Mouse (Mus musculus) neural tube, embryonic 14.5 days (tissue): ENCODE results near the gene Zic2. TPM values are rescaled to one million over a fixed set of nuclear protein-coding genes. Genes with fewer than 3 reads are reported as not detected.

Source experiments
- ATAC-seq: fragments of 200-750 bp; cut with Nextera tagmentation; 2 replicates; pipeline ENCODE4 v1.8.0; 2017; ENCODE audit warnings: low read depth, mild to moderate bottlenecking, moderate TSS enrichment, moderate library complexity
- H3K27ac ChIP-seq: fragments of 300-500 bp; sonication (generic); 2 replicates; pipeline ENCODE4 v1.5.1; 2014; ENCODE audit warnings: low read depth, mild to moderate bottlenecking, control low read depth, low read length, moderate library complexity, mixed read lengths
- H3K27me3 ChIP-seq: fragments of 300-500 bp; sonication (generic); 2 replicates; pipeline ENCODE4 v1.6.1; 2014; ENCODE audit warnings: low read length; ENCODE audit not compliant: control insufficient read depth, insufficient read depth
- H3K36me3 ChIP-seq: fragments of 300-500 bp; sonication (generic); 2 replicates; pipeline ENCODE4 v1.6.1; 2014; ENCODE audit warnings: low read length, mixed read lengths; ENCODE audit not compliant: control insufficient read depth, insufficient read depth
- H3K4me1 ChIP-seq: fragments of 300-500 bp; sonication (generic); 2 replicates; pipeline ENCODE4 v1.6.1; 2014; ENCODE audit warnings: low read length; ENCODE audit not compliant: control insufficient read depth, insufficient read depth
- H3K4me2 ChIP-seq: fragments of 300-500 bp; sonication (generic); 2 replicates; pipeline ENCODE4 v1.6.1; 2014; ENCODE audit warnings: mild to moderate bottlenecking, low read depth, low read length, control low read depth
- H3K4me3 ChIP-seq: fragments of 300-500 bp; sonication (generic); 2 replicates; pipeline ENCODE4 v1.5.1; 2014; ENCODE audit warnings: low read depth, low read length, control low read depth, mixed read lengths
- H3K9ac ChIP-seq: fragments of 300-500 bp; sonication (generic); replicated peaks from 2 replicates; pipeline ENCODE4 v1.6.1; 2014; ENCODE audit warnings: low read depth, mild to moderate bottlenecking, control low read depth, low read length, mixed read lengths
- H3K9me3 ChIP-seq: fragments of 300-500 bp; sonication (generic); 2 replicates; pipeline ENCODE4 v1.6.1; 2016; ENCODE audit warnings: low read length; ENCODE audit not compliant: control insufficient read depth
- WGBS: fragments of 180-500 bp; shearing (Covaris S2); extraction: QIAGEN DNeasy Blood & Tissue Kit; methylation state at CpG from one replicate; pipeline ENCODE4 v1.1.7; 2014; 5-methylcytosine and 5-hydroxymethylcytosine counted together
- polyA plus RNA-seq: library from polyadenylated mRNA; unstranded; fragments of >200 nt; fragmentation: Nextera tagmentation; extraction: Ambion mirVana; gene quantifications from 2 replicates; pipeline ENCODE4 v1.2.1, GENCODE M21; 2014

Zic2 gene
- polyA plus RNA-seq, 1 experiment from 2014 or later, result 6.5 TPM

DNA sequence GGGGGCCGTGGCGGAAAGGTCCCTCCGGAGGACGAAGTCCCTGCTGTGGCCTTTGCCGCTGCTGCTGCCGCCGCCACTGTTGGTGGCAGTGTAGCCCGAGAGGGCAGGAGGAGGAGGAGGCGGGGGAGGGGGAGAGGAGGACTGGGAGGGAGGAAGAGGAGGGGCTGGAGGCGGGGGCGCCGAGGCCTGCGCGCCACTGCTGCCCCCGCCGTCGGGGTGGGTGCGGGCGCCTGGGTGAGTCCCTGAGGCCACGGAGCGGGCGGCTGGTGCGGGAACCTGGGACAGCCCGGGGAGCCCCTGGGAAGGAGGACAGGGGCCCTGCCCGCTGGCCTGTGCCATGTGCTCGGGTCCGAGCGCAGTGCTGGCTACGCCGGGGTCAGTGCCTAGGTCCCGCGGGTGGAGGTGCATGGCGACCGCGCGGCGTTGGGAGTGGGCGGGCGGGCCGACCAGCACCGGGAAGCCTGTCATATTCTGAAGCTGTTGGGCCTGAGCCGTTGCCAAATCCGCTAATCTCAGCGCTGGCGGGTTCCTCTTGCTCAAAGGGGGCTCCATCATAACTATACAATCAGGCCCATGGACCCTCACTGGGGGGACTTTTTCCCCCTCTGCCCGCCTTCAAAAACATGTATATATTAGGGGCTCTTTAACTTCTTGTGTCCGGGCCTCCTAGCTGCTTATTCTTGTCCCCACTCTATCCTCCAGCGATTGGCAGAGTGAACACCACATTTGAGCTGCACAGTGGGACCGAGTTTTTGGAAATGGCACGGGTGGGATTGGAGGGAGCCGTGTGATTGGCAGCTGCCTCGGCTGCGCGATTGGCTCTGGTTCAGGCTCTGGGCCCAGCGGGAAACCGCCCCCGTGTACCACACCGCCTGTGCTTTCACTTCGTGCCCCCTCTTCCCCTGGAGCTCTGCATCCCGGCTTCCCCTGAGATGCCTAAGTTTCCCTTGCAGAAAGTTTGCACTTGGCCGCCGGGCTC lies 10.2 kb upstream of the Zic2 start, which contains the start of gene Zic5:
Gene Zic5, minus strand, starts transcription at position 915 of the 979 bp plus-strand sequence.
- Histone ChIP-seq H3K9me3 (no peaks in the 10 kb centered on the region), H3K4me2 (peak within 1 kb of the TSS; percentile 60), H3K4me3 (peak within 1 kb of the TSS; percentile 43), H3K9ac (peak within 1 kb of the TSS; percentile 58), H3K27ac (peak within 1 kb of the TSS; percentile 73), H3K27me3 (peaks cover 37% of the 10 kb centered on the region), H3K36me3 (no peaks in the 10 kb centered on the region), H3K4me1 (peaks cover 10% of the 10 kb centered on the region)
- ATAC-seq, result peak; percentile 68
- WGBS, result under 1% methylated on average over 58 of the region's 62 CpGs

DNA sequence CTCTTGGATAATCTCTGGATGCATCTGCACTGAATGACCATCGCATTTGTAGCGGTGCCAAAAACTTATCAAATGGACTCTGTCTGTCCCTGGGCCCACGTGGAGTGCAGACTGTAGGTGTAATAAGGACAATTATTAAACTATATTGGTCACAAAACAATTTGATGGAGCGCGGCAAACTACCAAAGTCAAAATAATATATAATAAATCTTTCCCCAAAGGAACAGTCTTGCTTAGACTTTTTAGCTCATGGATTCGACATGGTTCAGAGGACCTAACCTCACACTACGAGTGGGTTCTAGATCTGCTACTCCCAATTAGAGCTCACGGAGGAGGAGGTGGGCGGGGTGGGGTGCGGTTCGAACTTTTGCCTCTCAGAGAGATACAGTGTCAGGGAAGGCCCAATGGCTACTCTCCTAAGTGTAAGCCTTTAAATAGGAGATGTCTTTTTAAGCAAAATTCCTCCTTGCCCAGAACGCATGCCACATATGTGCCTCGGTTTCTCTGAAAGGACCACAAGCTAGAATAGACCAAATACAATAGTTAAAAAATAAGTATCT lies 9.2 kb upstream of the Zic2 start:
- peaks cover 42% of the 10 kb centered on the region for H3K27me3 ChIP-seq
- peak overlapping the region; percentile 60 for H3K4me2 ChIP-seq
- ATAC-seq, result no peak
- 18% methylated on average over 13 of the region's 13 CpGs for WGBS
- H3K27ac ChIP-seq, result no peak overlapping the region
- H3K4me1 ChIP-seq, result peaks cover 10% of the 10 kb centered on the region
- no peaks in the 10 kb centered on the region for H3K36me3 ChIP-seq
- H3K9me3 ChIP-seq, result no peaks in the 10 kb centered on the region
- peak overlapping the region; percentile 43 for H3K4me3 ChIP-seq
- H3K9ac ChIP-seq, result no peak overlapping the region

- no peak for ATAC-seq
- Histone ChIP-seq H3K9me3 (no peaks in the 10 kb centered on the region), H3K27me3 (peaks cover 39% of the 10 kb centered on the region), H3K4me1 (peaks cover 10% of the 10 kb centered on the region), H3K4me3 (no peak overlapping the region), H3K9ac (no peak overlapping the region), H3K4me2 (no peak overlapping the region), H3K36me3 (no peaks in the 10 kb centered on the region), H3K27ac (no peak overlapping the region)
- 23% methylated on average over 7 of the region's 7 CpGs for WGBS
Observed at GRCm38 (mm10) chr14:122466756-122467362, 8.4 kb upstream of the Zic2 start.

- Histone ChIP-seq H3K36me3 (no peaks in the 10 kb centered on the region), H3K27me3 (peaks cover 38% of the 10 kb centered on the region), H3K9ac (no peak overlapping the region), H3K4me2 (no peak overlapping the region; the same call in 1 of the 2 replicates), H3K9me3 (no peaks in the 10 kb centered on the region), H3K4me3 (no peak overlapping the region), H3K27ac (peak overlapping the region; percentile 34; the same call in 1 of the 2 replicates), H3K4me1 (peaks cover 10% of the 10 kb centered on the region)
- ATAC-seq, result no peak
- WGBS, result 13% methylated on average over 23 of the region's 23 CpGs
Observed at GRCm38 (mm10) chr14:122467926-122468841, 7.1 kb upstream of the Zic2 start.

DNA sequence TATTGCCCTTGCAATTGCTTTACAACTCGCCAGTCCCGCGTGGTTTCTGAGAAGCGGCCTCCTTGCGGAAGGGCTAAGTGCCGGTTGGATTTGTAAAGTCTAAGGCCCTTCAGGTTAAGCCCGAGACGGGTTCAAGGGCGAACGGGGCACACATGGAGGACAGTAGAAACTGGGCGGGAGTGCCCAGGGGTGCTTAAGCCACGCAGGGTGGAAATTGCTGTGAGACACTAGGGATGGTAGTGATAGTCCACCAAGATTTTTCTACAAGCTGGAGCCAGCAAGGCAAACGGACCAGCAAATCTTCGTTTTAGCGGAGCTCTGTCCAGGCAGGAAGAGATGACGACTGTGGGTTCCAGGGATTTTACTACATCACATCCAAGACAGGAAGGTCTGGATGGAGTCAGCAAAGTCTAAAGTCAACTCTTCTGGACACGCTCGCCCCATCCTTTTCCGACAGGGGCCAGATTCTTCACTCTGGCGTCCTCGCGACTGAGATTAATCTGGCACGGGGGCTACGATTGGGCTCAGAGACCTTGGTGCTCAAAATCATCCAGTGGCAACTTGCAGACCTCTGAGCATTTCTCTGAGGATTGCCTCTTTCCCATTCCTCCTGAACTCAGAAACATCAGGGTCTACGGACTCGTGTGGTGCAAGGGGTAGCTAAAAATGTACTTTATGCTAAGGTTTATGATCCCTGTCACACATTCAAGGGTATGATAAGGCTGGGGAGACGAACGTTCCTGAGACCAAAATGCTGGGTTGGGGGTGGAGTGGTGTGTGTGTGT lies 6.1 kb upstream of the Zic2 start:
- Histone ChIP-seq H3K9ac (no peak overlapping the region), H3K4me2 (peak overlapping the region; percentile 18; the same call in 1 of the 2 replicates), H3K27me3 (peaks cover 31% of the 10 kb centered on the region), H3K9me3 (no peaks in the 10 kb centered on the region), H3K36me3 (no peaks in the 10 kb centered on the region), H3K4me1 (peaks cover 8% of the 10 kb centered on the region), H3K4me3 (no peak overlapping the region), H3K27ac (no peak overlapping the region)
- WGBS, result 6% methylated on average over 28 of the region's 28 CpGs
- no peak for ATAC-seq

- H3K36me3 ChIP-seq, result no peaks in the 10 kb centered on the region
- peaks cover 8% of the 10 kb centered on the region for H3K4me1 ChIP-seq
- ATAC-seq, result no peak
- no peak overlapping the region for H3K4me2 ChIP-seq
- H3K9ac ChIP-seq, result no peak overlapping the region
- H3K27me3 ChIP-seq, result peaks cover 28% of the 10 kb centered on the region
- WGBS, result 10% methylated on average over 31 of the region's 31 CpGs
- no peaks in the 10 kb centered on the region for H3K9me3 ChIP-seq
- no peak overlapping the region for H3K27ac ChIP-seq
- no peak overlapping the region for H3K4me3 ChIP-seq
Observed at GRCm38 (mm10) chr14:122471449-122472085, 3.7 kb upstream of the Zic2 start.

GRCm38 (mm10) chr14:122472161-122472560 lies 3.1 kb upstream of the Zic2 start:
- peaks cover 28% of the 10 kb centered on the region for H3K27me3 ChIP-seq
- no peak overlapping the region for H3K9ac ChIP-seq

More at GRCm38 (mm10) chr14:122472161-122472560, 3.1 kb upstream of the Zic2 start:
- no peaks in the 10 kb centered on the region for H3K36me3 ChIP-seq
- no peak overlapping the region for H3K4me3 ChIP-seq
- no peaks in the 10 kb centered on the region for H3K9me3 ChIP-seq
- no peak for ATAC-seq
- 1% methylated on average over 13 of the region's 13 CpGs for WGBS
- H3K4me1 ChIP-seq, result peaks cover 8% of the 10 kb centered on the region
- H3K27ac ChIP-seq, result peak overlapping the region; percentile 25; the same call in 1 of the 2 replicates
- H3K4me2 ChIP-seq, result no peak overlapping the region
